Mouse (Mus musculus): ENCODE data around the gene Nudt19. TPM values are rescaled to one million over a fixed set of nuclear protein-coding genes. Genes with fewer than 3 reads are reported as not detected.

Gene Nudt19
- total RNA-seq, 1 experiment from 2014 or later: 21.0 TPM

DNA sequence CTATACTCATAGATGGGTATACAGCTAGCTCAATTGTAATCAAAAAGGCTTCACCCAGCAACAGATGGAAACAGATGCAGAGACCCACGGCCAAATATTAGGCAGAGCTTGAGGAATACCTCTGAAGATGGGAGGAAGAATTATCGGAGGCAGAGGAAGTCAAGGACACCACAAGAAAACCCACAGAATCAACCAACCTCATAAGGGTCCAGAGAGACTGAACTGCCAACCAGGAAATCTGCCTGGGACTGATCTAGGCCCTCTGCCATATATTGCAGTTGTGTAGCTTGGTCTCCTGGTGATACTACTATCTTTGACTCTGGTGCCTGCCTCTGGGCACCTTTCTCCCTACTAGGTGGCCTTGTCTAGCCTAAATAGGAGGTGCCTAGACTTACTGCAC is 29.3 kb downstream of the Nudt19 start:
- no peak for ATAC-seq (replicated peaks; ENCODE audit: insufficient number of reproducible peaks, low FRiP score, low TSS enrichment, poor library complexity, severe bottlenecking)

DNA sequence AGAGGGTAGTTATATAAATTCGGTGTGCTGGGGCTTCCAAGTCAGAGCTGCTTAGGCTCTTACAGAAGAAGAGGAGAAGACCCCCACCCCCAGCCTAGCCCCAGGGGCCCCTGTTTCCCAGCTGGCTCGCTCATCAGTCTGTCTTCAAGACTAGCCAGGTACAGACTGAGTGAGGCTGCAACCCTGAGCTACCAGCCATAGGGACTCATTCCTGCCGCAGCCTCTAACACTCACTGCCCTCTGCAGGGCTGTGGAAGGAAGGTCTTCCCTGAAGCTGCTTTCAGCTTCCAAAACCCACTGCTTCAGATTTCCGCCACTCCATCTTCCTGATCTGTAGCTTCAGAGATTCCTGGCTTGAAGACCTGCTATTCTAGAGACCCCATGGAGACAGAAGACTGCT is 54.1 kb downstream of the Nudt19 start:
- ATAC-seq (replicated peaks; ENCODE audit: insufficient number of reproducible peaks, low FRiP score, low TSS enrichment, poor library complexity, severe bottlenecking): no peak

DNA sequence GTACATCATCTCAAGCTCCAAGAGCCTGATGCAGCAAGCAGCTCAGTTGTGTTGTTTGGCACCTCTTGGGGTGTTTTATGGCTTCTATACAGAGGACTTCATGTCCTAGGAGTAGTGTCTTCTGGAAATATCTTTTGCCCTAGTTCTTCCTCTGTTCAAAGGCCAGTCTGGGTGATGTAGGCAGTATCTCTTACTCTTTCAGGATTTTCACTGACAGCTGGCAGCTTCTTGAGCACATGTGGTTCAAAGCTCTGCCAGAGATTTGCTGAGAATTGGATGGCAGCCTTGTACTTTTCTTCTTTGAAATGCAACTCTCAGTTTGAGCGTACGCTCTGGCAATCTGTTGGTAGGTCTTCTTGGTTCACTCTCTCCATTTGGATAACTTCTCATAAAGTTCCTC is 58.6 kb downstream of the Nudt19 start:
- no peak for ATAC-seq (replicated peaks; ENCODE audit: insufficient number of reproducible peaks, low FRiP score, low TSS enrichment, poor library complexity, severe bottlenecking)

Other genes starting within 250 kb of the Nudt19 start
- 10.4 to 20.6 TPM (median 15.0 TPM) in 3 replicates for gene Gpatch1, start 237.9 kb downstream of the Nudt19 start, total RNA-seq (2017)
- gene Rhpn2, start 222.1 kb downstream of the Nudt19 start, total RNA-seq (2017): 0.85 TPM in 1 of 3 replicates, not detected in the others
- 1.8 to 11.2 TPM (median 9.2 TPM) in 3 replicates for gene Faap24, start 159.5 kb downstream of the Nudt19 start, total RNA-seq (2017)
- 10.7 to 21.7 TPM (median 11.2 TPM) in 3 replicates for gene Cep89, start 159.3 kb downstream of the Nudt19 start, total RNA-seq (2017)
- gene Slc7a9, start 107.5 kb downstream of the Nudt19 start, total RNA-seq (2017): not detected in 3 replicates
- not detected in 3 replicates for gene Tdrd12, start 18.6 kb downstream of the Nudt19 start, total RNA-seq (2017)
- gene Rgs9bp, start 29.3 kb upstream of the Nudt19 start, total RNA-seq (2017): 0.10 to 0.21 TPM in 2 of 3 replicates, not detected in the other
- 22.5 to 37.8 TPM (median 27.3 TPM) in 3 replicates for gene Ankrd27, start 29.9 kb upstream of the Nudt19 start, total RNA-seq (2017)
- gene Pdcd5, start 91.2 kb upstream of the Nudt19 start, total RNA-seq (2017): 74.9 to 102 TPM (median 79.3 TPM) in 3 replicates
- 5.0 to 14.2 TPM (median 9.7 TPM) in 3 replicates for gene Dpy19l3, start 198.2 kb upstream of the Nudt19 start, total RNA-seq (2017)
- 5.0 to 16.1 TPM (median 9.2 TPM) in 3 replicates for gene Zfp507, start 246.7 kb upstream of the Nudt19 start, total RNA-seq (2017)